Mouse (Mus musculus) right cerebral cortex, postnatal 14 days (tissue): Measurements from ENCODE around the gene Pdzd7.
"Not testable (repeated sequence)": the region's sequence is repeated elsewhere in the genome, so short reads cannot be mapped to it uniquely, and the experiment has no call there.

Experiments used
- DNase-seq: peaks from one replicate; pipeline ENCODE4 v3.0.0; 2022

Pdzd7 gene

GRCm38 (mm10) chr19:45058113-45058839 is 12.8 kb upstream of the Pdzd7 start:
- peak; percentile 82 for DNase-seq

GRCm38 (mm10) chr19:45057724-45058112 is 12.2 kb upstream of the Pdzd7 start:
- no peak for DNase-seq

- no peak for DNase-seq
Measured at GRCm38 (mm10) chr19:45056908-45057698, 11.6 kb upstream of the Pdzd7 start.

- DNase-seq: no peak
Measured at GRCm38 (mm10) chr19:45056364-45056763, 10.8 kb upstream of the Pdzd7 start.

GRCm38 (mm10) chr19:45054892-45055690 is 9.6 kb upstream of the Pdzd7 start:
- DNase-seq: no peak

GRCm38 (mm10) chr19:45053451-45053850 is 7.9 kb upstream of the Pdzd7 start:
- no peak for DNase-seq

GRCm38 (mm10) chr19:45049523-45049922 is 4.0 kb upstream of the Pdzd7 start:
- DNase-seq: no peak

- DNase-seq: no peak
Measured at GRCm38 (mm10) chr19:45048644-45049365, 3.3 kb upstream of the Pdzd7 start.

- DNase-seq: peak; percentile 61
Measured at GRCm38 (mm10) chr19:45047935-45048643, 2.6 kb upstream of the Pdzd7 start.

GRCm38 (mm10) chr19:45047417-45047934 is 2.0 kb upstream of the Pdzd7 start, which contains the start of gene Sfxn3:
Gene Sfxn3, plus strand, starts transcription at chr19:45047503.
- DNase-seq: peak; percentile 94

GRCm38 (mm10) chr19:45046523-45047321 is 1.2 kb upstream of the Pdzd7 start:
- DNase-seq: peak; percentile 88

GRCm38 (mm10) chr19:45045236-45045635 is 281 bp downstream of the Pdzd7 start:
- no peak for DNase-seq

- no peak for DNase-seq
Measured at GRCm38 (mm10) chr19:45044389-45044927, 1.1 kb downstream of the Pdzd7 start.

- DNase-seq: no peak
Measured at GRCm38 (mm10) chr19:45040214-45040613, 5.3 kb downstream of the Pdzd7 start.

GRCm38 (mm10) chr19:45038198-45038597 is 7.3 kb downstream of the Pdzd7 start:
- DNase-seq: not testable (repeated sequence)

- no peak for DNase-seq
Measured at GRCm38 (mm10) chr19:45036867-45037266, 8.7 kb downstream of the Pdzd7 start.

- no peak for DNase-seq
Measured at GRCm38 (mm10) chr19:45032570-45033332, 12.8 kb downstream of the Pdzd7 start.

GRCm38 (mm10) chr19:45031780-45032179 is 13.7 kb downstream of the Pdzd7 start:
- DNase-seq: peak; percentile 80
